Mouse (Mus musculus) myocyte (in vitro differentiated cells): ENCODE results near the gene Gbp9.

Source experiments
- POLR2A ChIP-seq: IDR thresholded peaks from one replicate; pipeline ENCODE4 v1.6.1; 2011; ENCODE audit warnings: low read depth, mild to moderate bottlenecking, control low read depth, moderate library complexity; ENCODE audit not compliant: insufficient read length
- USF1 ChIP-seq: IDR thresholded peaks from one replicate; pipeline ENCODE4 v1.6.1; 2011; ENCODE audit warnings: low read depth, mild to moderate bottlenecking, control low read depth, moderate library complexity

- TF ChIP-seq POLR2A = no peak
- TF ChIP-seq USF1 = no peak
Measured at GRCm38 (mm10) chr5:105063321-105063720, 76.0 kb downstream of the Gbp9 start.
